Mouse (Mus musculus) intestine, postnatal 0 days (tissue): ENCODE results near the gene Lect2. TPM values are rescaled to one million over a fixed set of nuclear protein-coding genes. Genes with fewer than 3 reads are reported as not detected.

Experiments used
- ATAC-seq: fragments of 200-750 bp; cut with Nextera tagmentation; 2 replicates; pipeline ENCODE4 v1.8.0; 2017; ENCODE audit warnings: mild to moderate bottlenecking, moderate TSS enrichment, moderate library complexity
- H3K27ac ChIP-seq: fragments of 300-500 bp; sonication (generic); 2 replicates; pipeline ENCODE4 v1.5.1; 2014; ENCODE audit warnings: mild to moderate bottlenecking, low read depth, low read length, moderate library complexity
- H3K27me3 ChIP-seq: fragments of 300-500 bp; sonication (generic); replicated peaks from 2 replicates; pipeline ENCODE4 v1.6.1; 2014; ENCODE audit warnings: low read length, mixed read lengths; ENCODE audit not compliant: control insufficient read depth, insufficient read depth
- H3K36me3 ChIP-seq: fragments of 300-500 bp; sonication (generic); 2 replicates; pipeline ENCODE4 v1.6.1; 2014; ENCODE audit warnings: mild to moderate bottlenecking, moderate library complexity; ENCODE audit not compliant: control insufficient read depth, insufficient read depth
- H3K4me1 ChIP-seq: fragments of 300-500 bp; sonication (generic); replicated peaks from 2 replicates; pipeline ENCODE4 v1.6.1; 2014; ENCODE audit warnings: antibody characterized with exemption, low read length, mixed read lengths; ENCODE audit not compliant: control insufficient read depth, insufficient read depth
- H3K4me2 ChIP-seq: fragments of 300-500 bp; sonication (generic); replicated peaks from 2 replicates; pipeline ENCODE4 v1.6.1; 2014; ENCODE audit warnings: low read depth, mild to moderate bottlenecking, moderate library complexity
- H3K4me3 ChIP-seq: fragments of 300-500 bp; sonication (generic); 2 replicates; pipeline ENCODE4 v1.5.1; 2014; ENCODE audit warnings: low read depth, low read length
- H3K9ac ChIP-seq: fragments of 300-500 bp; sonication (generic); 2 replicates; pipeline ENCODE4 v1.6.1; 2014; ENCODE audit warnings: mild to moderate bottlenecking, low read depth, low read length
- H3K9me3 ChIP-seq: fragments of 300-500 bp; sonication (generic); 2 replicates; pipeline ENCODE4 v1.6.1; 2016; ENCODE audit warnings: mixed run types; ENCODE audit not compliant: control insufficient read depth
- CTCF ChIP-seq: sonication (generic); IDR thresholded peaks from 2 replicates; pipeline ENCODE4 v1.5.1; 2016; ENCODE audit warnings: low read depth, mild to moderate bottlenecking, control low read depth, antibody characterized with exemption, moderate library complexity
- WGBS: fragments of 180-500 bp; shearing (Covaris S2); extraction: QIAGEN DNeasy Blood & Tissue Kit; methylation state at CpG from one replicate; pipeline ENCODE4 v1.1.7; 2014; 5-methylcytosine and 5-hydroxymethylcytosine counted together
- polyA plus RNA-seq: library from polyadenylated mRNA; unstranded; fragments of >200 nt; fragmentation: Nextera tagmentation; extraction: Ambion mirVana; gene quantifications from 2 replicates; pipeline ENCODE4 v1.2.1, GENCODE M21; 2015

Lect2 gene
- polyA plus RNA-seq, 1 experiment from 2014 or later: 48.8 TPM

DNA sequence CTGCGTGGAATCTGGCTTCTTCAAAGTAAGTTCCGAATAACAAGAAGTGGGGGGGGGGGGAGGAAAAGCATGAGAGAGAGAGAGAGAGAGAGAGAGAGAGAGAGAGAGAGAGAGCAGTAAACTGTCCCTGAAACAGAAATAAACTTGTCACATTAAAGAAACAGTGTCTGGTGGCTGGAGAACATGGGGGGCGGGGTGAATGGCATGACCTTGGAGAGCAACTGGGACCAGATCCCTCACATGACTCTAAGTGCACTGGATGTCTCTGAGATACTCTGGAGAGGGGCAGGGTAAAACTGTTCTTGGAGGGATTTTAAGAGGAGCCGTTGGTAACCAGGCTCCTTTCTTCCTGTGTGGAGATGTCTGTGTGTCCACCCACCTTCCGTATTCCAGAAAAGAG is 41.9 kb upstream of the Lect2 start:
- Histone ChIP-seq H3K27me3 (no peaks in the 10 kb centered on the region), H3K9ac (no peak overlapping the region), H3K36me3 (no peaks in the 10 kb centered on the region), H3K4me3 (no peak overlapping the region), H3K4me2 (no peak overlapping the region), H3K27ac (no peak overlapping the region), H3K9me3 (no peaks in the 10 kb centered on the region), H3K4me1 (peaks cover 16% of the 10 kb centered on the region; the same call in 1 of the 2 replicates)
- no peak for ATAC-seq
- 82% methylated on average over 5 of the region's 5 CpGs for WGBS
- TF ChIP-seq CTCF: no peak

DNA sequence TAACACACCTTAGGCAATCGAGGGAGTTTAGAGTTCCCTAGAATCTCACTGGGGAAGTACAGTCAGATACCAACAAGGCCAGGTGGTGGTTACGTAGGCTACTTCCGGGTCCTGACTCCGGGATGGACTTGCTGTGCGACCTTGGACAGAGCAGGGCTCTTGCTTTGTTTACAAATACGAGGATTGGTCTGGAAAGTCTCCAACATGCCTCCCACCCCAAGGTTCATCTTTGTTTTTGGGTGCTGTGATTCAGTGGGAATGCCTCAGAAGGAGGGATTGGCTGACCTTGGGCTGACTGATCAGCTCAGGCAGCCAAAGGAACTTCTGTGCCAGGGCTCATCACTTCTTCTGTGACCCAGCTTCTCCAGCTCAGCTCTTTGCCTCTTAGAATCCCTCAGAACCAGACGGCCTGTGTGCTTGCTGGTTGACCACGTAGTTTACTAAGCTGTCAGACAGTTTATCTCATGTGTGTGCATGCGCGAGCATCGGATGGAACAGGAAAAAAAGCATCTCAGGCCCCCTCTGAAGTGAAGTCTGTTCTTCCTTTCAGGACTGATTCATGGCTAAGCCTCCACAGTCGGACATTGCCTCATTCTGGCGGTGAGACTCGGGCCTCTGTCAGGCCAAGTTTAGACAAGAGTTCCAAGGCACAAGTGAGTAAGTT is 40.3 kb upstream of the Lect2 start:
- H3K27me3 ChIP-seq: no peaks in the 10 kb centered on the region
- no peak overlapping the region for H3K9ac ChIP-seq
- peak overlapping the region; percentile 74; the same call in 1 of the 2 replicates for H3K27ac ChIP-seq
- H3K4me1 ChIP-seq: peaks cover 10% of the 10 kb centered on the region; the same call in 1 of the 2 replicates
- peak; percentile 96 for ATAC-seq
- no peaks in the 10 kb centered on the region for H3K9me3 ChIP-seq
- H3K4me3 ChIP-seq: no peak overlapping the region
- 0 out of 2 replicates have a peak, but pooled peaks have one; percentile 0 for TF ChIP-seq CTCF
- no peaks in the 10 kb centered on the region for H3K36me3 ChIP-seq
- H3K4me2 ChIP-seq: no peak overlapping the region
- 42% methylated on average over 14 of the region's 14 CpGs for WGBS

DNA sequence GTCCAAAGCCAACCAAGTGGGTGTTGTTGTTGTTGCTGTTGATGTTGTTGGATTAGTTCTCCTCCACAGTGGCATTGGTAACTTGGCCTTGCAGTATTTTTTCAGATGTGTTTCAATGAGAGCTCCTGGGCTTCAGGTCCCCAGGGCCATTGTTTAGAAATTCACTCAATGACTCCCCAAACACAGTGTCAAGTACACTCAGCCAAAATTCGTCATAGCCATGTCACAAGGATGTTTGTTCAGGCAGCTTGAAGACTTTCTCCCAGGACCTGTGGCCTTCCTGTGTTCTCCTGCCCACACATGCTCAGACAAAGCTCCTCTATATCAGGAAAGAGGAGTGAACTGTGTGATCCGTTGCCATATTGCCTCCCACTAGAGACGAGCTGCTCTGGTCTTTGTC is 37.7 kb upstream of the Lect2 start:
- no peak overlapping the region for H3K4me3 ChIP-seq
- H3K9ac ChIP-seq: no peak overlapping the region
- no peaks in the 10 kb centered on the region for H3K9me3 ChIP-seq
- TF ChIP-seq CTCF: no peak
- ATAC-seq: no peak
- no peak overlapping the region for H3K4me2 ChIP-seq
- H3K36me3 ChIP-seq: no peaks in the 10 kb centered on the region
- H3K27me3 ChIP-seq: no peaks in the 10 kb centered on the region
- WGBS: 72% methylated on average over 3 of the region's 3 CpGs
- no peak overlapping the region for H3K27ac ChIP-seq
- peaks cover 12% of the 10 kb centered on the region; the same call in 1 of the 2 replicates for H3K4me1 ChIP-seq

DNA sequence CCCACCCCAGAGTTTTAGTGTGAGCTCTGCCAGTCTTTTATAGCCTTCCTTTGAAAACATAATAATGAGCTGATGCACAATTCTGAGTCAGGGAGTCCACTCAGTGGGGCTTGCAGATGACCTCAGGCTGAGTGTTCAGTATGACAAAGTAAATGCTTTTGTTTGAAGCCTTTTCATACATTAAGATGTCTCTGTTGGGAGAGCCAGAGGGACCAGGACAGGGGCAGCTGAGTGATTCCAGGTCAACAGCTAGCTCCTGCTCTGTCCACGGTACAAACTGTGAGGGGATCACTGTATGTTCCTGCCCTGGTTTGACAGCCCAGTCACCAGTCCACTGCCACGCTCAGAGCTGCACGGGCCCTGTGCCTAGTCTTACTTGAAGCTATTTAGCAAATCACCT is 34.4 kb upstream of the Lect2 start:
- TF ChIP-seq CTCF: no peak
- H3K9ac ChIP-seq: no peak overlapping the region
- no peaks in the 10 kb centered on the region for H3K9me3 ChIP-seq
- H3K27me3 ChIP-seq: no peaks in the 10 kb centered on the region
- 54% methylated on average over 3 of the region's 3 CpGs for WGBS
- H3K4me1 ChIP-seq: peaks cover 4% of the 10 kb centered on the region; the same call in 1 of the 2 replicates
- H3K4me2 ChIP-seq: no peak overlapping the region
- no peak overlapping the region for H3K4me3 ChIP-seq
- H3K27ac ChIP-seq: no peak overlapping the region
- no peaks in the 10 kb centered on the region for H3K36me3 ChIP-seq
- ATAC-seq: 0 out of 2 replicates have a peak, but pooled peaks have one; percentile 11

DNA sequence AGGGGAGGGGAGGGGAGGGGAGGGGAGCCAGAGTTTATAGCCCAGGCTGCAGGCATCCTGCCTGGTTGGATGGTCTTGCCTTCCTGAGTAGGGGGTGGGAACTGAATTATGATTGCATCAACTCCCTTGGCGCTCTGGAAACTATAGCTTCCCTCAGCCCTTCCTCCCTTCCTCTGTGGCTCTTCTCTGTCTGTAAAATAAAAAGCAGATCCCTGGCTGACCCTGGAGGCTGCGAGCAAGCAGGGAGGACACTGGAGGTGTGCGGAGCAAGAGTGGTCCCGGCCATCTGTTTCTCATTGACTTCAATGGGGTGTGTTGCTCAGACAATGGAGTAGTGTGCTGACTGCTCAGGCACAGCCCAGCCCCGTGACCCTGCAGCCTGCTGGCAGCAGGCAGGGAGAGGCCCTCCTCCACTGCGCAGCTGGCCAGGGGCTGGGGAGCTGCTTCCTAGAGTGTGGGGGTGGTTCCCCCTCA is 33.7 kb upstream of the Lect2 start:
- Histone ChIP-seq H3K4me1 (peaks cover 4% of the 10 kb centered on the region; the same call in 1 of the 2 replicates), H3K27ac (peak overlapping the region; percentile 60), H3K4me3 (no peak overlapping the region), H3K4me2 (peak overlapping the region; percentile 32; the same call in 1 of the 2 replicates), H3K27me3 (no peaks in the 10 kb centered on the region), H3K36me3 (no peaks in the 10 kb centered on the region), H3K9ac (no peak overlapping the region), H3K9me3 (no peaks in the 10 kb centered on the region)
- WGBS: 6% methylated on average over 6 of the region's 6 CpGs
- peak; percentile 88 for ATAC-seq
- TF ChIP-seq CTCF: peak; percentile 11; the same call in 1 of the 2 replicates

GRCm38 (mm10) chr13:56581512-56581911 is 33.2 kb upstream of the Lect2 start:
- H3K27ac ChIP-seq: no peak overlapping the region
- ATAC-seq: peak; percentile 21; the same call in 1 of the 2 replicates

More at GRCm38 (mm10) chr13:56581512-56581911, 33.2 kb upstream of the Lect2 start:
- Histone ChIP-seq H3K4me2 (no peak overlapping the region), H3K9ac (no peak overlapping the region), H3K36me3 (no peaks in the 10 kb centered on the region), H3K9me3 (no peaks in the 10 kb centered on the region), H3K4me3 (no peak overlapping the region), H3K4me1 (peaks cover 4% of the 10 kb centered on the region; the same call in 1 of the 2 replicates), H3K27me3 (no peaks in the 10 kb centered on the region)
- TF ChIP-seq CTCF: no peak
- WGBS: 47% methylated on average over 3 of the region's 3 CpGs
